Mouse (Mus musculus): ENCODE results near the gene Fars2. TPM values are rescaled to one million over a fixed set of nuclear protein-coding genes. Genes with fewer than 3 reads are reported as not detected.

The Fars2 gene
- polyA plus RNA-seq, 1 experiment from 2014 or later, result 32.4 TPM

DNA sequence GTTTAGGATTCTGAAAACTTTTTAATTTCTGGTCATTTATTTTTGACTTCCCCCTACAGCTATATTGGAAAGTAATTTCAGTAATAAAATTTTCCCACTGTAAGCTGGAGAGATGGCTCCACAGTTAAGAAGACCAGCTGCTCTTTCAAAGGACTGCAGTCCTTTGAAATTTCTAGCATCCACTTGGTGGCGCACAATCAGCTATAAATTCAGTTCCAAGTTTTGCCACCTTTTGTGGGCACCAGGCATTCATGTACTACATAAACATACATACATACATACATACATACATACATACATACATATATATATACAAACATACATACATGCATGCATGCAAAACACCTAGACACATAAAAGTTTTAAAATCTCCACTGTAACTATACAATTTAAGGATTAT lies 153.7 kb downstream of the Fars2 start:
- Histone ChIP-seq H3K4me2 (no peak overlapping the region), H3K4me1 (replicated peaks) (no peaks in the 10 kb centered on the region; the same call in 1 of the 2 replicates), H3K36me3 (no peaks in the 10 kb centered on the region), H3K27ac (no peak overlapping the region), H3K9me3 (no peaks in the 10 kb centered on the region), H3K27me3 (no peaks in the 10 kb centered on the region), H3K4me3 (replicated peaks) (no peak overlapping the region), H3K9ac (replicated peaks) (no peak overlapping the region)
- no peak for ATAC-seq (ENCODE audit: insufficient number of reproducible peaks, insufficient read depth, low FRiP score, low TSS enrichment, low read depth)
- 85% methylated on average over 1 of the region's 1 CpGs for WGBS

DNA sequence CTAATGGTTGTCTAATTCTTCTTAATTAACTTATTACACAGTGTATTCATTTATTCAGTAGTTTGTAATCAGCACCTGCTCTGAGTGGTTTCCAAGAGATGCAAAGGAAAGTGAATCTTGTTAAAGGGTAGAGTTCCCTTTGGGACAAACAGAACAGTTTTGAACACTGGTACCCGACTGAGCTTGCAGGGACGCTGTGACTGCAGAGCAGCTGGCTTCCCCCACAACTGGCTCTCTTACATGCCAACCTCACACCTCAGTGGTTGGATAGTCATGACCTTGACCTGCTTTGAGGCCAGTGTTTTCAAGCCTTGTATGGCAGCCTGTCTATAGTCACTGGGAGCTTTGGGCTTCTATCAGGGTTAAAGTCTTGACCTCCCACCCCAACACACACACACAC lies 156.3 kb downstream of the Fars2 start:
- Histone ChIP-seq H3K9ac (replicated peaks) (no peak overlapping the region), H3K36me3 (no peaks in the 10 kb centered on the region), H3K4me1 (replicated peaks) (no peaks in the 10 kb centered on the region; the same call in 1 of the 2 replicates), H3K4me2 (no peak overlapping the region), H3K27ac (no peak overlapping the region), H3K9me3 (no peaks in the 10 kb centered on the region), H3K4me3 (replicated peaks) (no peak overlapping the region), H3K27me3 (no peaks in the 10 kb centered on the region)
- ATAC-seq (ENCODE audit: insufficient number of reproducible peaks, insufficient read depth, low FRiP score, low TSS enrichment, low read depth), result no peak
- WGBS, result 84% methylated on average over 2 of the region's 2 CpGs

DNA sequence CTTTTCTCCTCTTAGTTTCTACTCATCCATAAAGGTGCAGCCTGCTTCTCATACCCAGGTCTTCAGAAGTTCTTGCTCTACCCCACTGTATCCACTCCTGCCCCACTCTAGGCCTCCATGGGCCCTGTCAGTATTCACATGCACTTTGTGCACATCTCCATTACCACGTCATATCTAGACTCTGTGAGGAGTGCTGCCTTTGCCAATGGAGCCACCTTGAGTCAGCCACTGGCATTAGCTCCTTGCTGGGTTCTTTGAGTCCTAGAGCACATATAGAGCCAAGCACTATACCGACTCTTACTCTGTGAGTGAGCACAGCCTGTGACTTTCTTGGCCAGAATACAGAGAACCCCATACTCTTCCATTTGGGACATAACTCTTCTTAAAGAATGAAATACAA lies 159.0 kb downstream of the Fars2 start:
- Histone ChIP-seq H3K27me3 (no peaks in the 10 kb centered on the region), H3K4me2 (no peak overlapping the region), H3K4me1 (replicated peaks) (no peaks in the 10 kb centered on the region; the same call in 1 of the 2 replicates), H3K27ac (no peak overlapping the region), H3K4me3 (replicated peaks) (no peak overlapping the region), H3K9me3 (no peaks in the 10 kb centered on the region), H3K36me3 (no peaks in the 10 kb centered on the region), H3K9ac (replicated peaks) (no peak overlapping the region)
- 85% methylated on average over 2 of the region's 2 CpGs for WGBS
- no peak for ATAC-seq (ENCODE audit: insufficient number of reproducible peaks, insufficient read depth, low FRiP score, low TSS enrichment, low read depth)

DNA sequence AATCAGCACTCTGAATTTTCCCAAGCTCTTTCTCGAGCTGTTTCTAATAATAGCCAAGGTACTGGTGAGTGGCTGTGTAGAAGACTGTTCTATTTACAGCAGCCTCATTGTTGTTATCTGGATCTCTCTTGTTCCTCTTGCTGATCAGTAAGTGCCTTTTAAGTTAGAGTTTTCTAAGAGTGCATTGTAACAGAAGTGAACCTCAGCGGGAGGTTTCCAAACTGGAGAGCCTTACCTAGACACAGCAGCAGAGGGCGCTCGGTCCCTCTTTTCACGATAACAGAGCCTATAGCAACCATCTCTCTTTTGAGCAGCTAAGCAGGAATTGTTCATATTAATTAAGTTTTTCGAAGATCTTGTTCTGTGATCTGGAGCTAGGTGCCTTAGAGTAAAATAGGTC lies 164.8 kb downstream of the Fars2 start:
- Histone ChIP-seq H3K4me2 (no peak overlapping the region), H3K9me3 (no peaks in the 10 kb centered on the region), H3K27ac (no peak overlapping the region), H3K9ac (replicated peaks) (no peak overlapping the region), H3K4me3 (replicated peaks) (no peak overlapping the region), H3K36me3 (no peaks in the 10 kb centered on the region), H3K4me1 (replicated peaks) (peaks cover 13% of the 10 kb centered on the region), H3K27me3 (no peaks in the 10 kb centered on the region)
- no peak for ATAC-seq (ENCODE audit: insufficient number of reproducible peaks, insufficient read depth, low FRiP score, low TSS enrichment, low read depth)
- WGBS, result 14% methylated on average over 6 of the region's 6 CpGs

DNA sequence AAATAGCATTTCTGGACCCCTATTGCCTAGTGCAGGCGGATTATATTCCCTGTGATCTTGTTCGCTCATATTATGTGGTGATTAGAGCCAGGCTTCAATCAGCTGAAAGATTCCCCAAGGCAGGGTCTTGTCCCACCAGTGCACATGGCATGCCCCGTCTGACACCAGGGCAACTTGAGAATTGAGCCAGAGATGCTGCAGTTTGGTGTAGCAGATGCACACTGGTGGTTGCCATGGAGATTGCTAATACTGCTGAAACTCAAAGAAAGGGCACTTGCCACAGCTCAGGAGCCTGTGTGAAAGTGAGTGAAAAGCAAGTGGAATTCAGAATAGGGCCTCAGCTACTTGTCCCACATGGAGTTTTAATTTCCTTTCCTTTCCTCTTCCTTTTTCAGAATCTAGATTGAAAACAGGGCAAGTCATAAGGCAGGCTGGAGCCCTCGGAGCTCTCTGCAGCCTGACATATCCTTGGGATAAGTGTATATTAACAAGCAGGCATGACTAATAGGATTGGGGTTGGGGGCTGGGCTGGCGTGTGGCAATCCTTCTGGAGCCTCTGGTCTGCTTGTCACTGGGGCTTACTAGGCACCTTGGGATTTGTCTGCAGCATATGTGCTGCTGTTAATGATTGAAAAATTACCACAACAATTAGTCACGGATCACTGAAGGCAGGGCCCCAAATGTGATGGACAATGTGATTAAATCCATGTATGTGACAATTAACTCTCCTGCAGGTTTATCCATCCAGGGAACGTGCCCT lies 165.8 kb downstream of the Fars2 start:
- no peak overlapping the region for H3K4me3 ChIP-seq (replicated peaks)
- no peaks in the 10 kb centered on the region for H3K27me3 ChIP-seq
- no peak overlapping the region for H3K9ac ChIP-seq (replicated peaks)
- no peaks in the 10 kb centered on the region for H3K36me3 ChIP-seq
- H3K27ac ChIP-seq, result peak overlapping the region; percentile 51; the same call in 1 of the 2 replicates
- peak; percentile 83 for ATAC-seq (ENCODE audit: insufficient number of reproducible peaks, insufficient read depth, low FRiP score, low TSS enrichment, low read depth)
- H3K9me3 ChIP-seq, result no peaks in the 10 kb centered on the region
- 17% methylated on average over 7 of the region's 7 CpGs for WGBS
- H3K4me1 ChIP-seq (replicated peaks), result peaks cover 13% of the 10 kb centered on the region
- peak overlapping the region; percentile 27 for H3K4me2 ChIP-seq

DNA sequence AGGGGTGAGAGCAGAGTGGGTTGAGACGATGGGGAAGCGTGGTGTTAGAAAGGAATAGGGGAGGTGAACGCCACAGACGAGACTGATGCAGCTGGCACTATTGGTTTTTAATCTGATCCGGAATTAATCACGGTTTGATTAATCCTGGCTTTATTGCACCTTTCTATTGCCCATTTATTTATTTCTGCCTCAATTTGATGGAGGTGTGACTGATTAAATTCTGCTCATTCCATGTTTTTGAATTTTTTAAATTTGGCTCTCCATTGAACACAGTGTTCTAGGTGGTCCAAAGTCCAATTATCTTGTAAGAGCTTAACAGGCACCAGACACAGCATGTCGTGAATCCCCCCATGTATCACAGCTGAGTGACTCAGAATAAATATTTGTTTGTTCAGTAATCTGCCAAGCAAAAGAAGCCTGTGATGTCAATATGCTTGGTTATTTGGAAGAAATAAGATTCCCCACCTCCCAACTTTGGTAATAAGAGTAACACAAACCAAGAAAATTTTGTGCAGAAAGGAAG lies 166.4 kb downstream of the Fars2 start:
- Histone ChIP-seq H3K36me3 (no peaks in the 10 kb centered on the region), H3K9me3 (no peaks in the 10 kb centered on the region), H3K4me1 (replicated peaks) (peaks cover 13% of the 10 kb centered on the region), H3K27me3 (no peaks in the 10 kb centered on the region), H3K4me2 (peak overlapping the region; percentile 27; the same call in 1 of the 2 replicates), H3K9ac (replicated peaks) (no peak overlapping the region), H3K27ac (no peak overlapping the region), H3K4me3 (replicated peaks) (no peak overlapping the region)
- 45% methylated on average over 7 of the region's 7 CpGs for WGBS
- ATAC-seq (ENCODE audit: insufficient number of reproducible peaks, insufficient read depth, low FRiP score, low TSS enrichment, low read depth), result no peak; the same call in 1 of the 2 replicates

DNA sequence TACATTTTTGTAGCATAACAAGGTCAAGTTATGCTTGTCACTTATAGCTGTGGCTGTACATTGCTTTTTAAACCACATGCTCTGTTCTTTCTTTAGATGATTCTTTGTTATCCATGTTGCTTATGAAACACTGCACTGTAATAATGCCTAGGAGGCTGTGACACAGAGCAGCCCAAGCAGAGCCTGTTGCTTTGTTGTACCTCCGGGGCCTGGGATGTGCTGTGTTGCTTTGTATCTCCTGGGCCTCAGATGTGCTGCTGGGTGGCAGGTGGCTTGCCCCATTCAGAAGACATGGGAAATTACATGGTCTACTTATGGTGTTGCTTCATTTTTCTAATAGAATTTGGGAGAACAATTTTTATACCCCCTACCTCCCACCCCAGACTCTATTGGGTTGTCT lies 166.9 kb downstream of the Fars2 start:
- Histone ChIP-seq H3K4me2 (no peak overlapping the region), H3K4me1 (replicated peaks) (peaks cover 13% of the 10 kb centered on the region), H3K4me3 (replicated peaks) (no peak overlapping the region), H3K36me3 (no peaks in the 10 kb centered on the region), H3K9me3 (no peaks in the 10 kb centered on the region), H3K27ac (no peak overlapping the region), H3K27me3 (no peaks in the 10 kb centered on the region), H3K9ac (replicated peaks) (no peak overlapping the region)
- ATAC-seq (ENCODE audit: insufficient number of reproducible peaks, insufficient read depth, low FRiP score, low TSS enrichment, low read depth), result no peak
- WGBS, result 85% methylated on average over 1 of the region's 1 CpGs

DNA sequence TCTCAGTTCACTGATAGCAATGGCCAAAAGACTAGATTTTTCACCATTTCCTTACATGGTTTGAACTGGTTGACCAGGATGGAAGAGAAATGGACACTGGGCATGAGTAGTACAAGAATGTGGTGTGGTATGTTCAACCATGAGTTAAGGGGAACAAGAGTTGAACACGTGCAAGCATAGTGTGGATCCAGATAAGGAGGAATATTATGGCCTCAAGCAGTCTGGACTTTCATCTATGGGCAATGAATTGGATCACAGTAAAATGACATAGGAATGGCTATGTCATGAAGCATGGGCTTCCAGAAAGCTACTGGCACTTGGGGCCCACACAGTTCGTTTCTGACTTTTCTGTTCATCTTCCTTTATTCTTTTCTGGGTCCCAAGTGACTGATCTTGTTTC lies 168.0 kb downstream of the Fars2 start:
- H3K36me3 ChIP-seq, result no peaks in the 10 kb centered on the region
- ATAC-seq (ENCODE audit: insufficient number of reproducible peaks, insufficient read depth, low FRiP score, low TSS enrichment, low read depth), result no peak
- WGBS, result 88% methylated on average over 2 of the region's 2 CpGs

DNA sequence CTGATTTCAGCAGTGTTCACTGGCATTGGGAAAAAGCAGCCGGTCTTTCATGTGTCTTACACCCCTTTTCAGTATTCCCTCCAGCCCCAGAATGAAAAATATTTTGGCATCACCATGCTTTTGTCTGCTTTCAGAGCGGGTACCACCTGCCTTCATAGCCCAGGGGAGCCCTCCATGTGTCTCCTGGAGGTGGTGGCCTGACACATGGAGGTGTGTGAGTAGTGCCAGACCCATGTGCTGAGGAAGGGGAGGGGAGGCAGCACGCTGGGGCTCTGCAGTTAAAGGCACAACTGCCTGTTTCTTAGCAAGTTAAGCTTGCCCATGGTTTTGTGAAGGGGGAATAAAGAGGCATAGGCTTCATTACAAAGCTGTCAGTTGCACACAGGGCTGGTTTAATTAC lies 176.3 kb downstream of the Fars2 start:
- H3K27ac ChIP-seq, result no peak overlapping the region
- no peak overlapping the region for H3K4me3 ChIP-seq (replicated peaks)
- H3K4me2 ChIP-seq, result no peak overlapping the region
- H3K4me1 ChIP-seq (replicated peaks), result peaks cover 14% of the 10 kb centered on the region
- 55% methylated on average over 3 of the region's 3 CpGs for WGBS
- no peak overlapping the region for H3K9ac ChIP-seq (replicated peaks)
- no peaks in the 10 kb centered on the region for H3K27me3 ChIP-seq
- H3K9me3 ChIP-seq, result no peaks in the 10 kb centered on the region
- H3K36me3 ChIP-seq, result no peaks in the 10 kb centered on the region
- ATAC-seq (ENCODE audit: insufficient number of reproducible peaks, insufficient read depth, low FRiP score, low TSS enrichment, low read depth), result no peak

More for the DNA sequence above, 168.0 kb downstream of the Fars2 start:
- no peak overlapping the region for H3K27ac ChIP-seq
- H3K4me2 ChIP-seq, result no peak overlapping the region
- no peak overlapping the region for H3K4me3 ChIP-seq (replicated peaks)
- H3K27me3 ChIP-seq, result no peaks in the 10 kb centered on the region
- no peaks in the 10 kb centered on the region for H3K9me3 ChIP-seq
- no peak overlapping the region for H3K9ac ChIP-seq (replicated peaks)
- peaks cover 13% of the 10 kb centered on the region for H3K4me1 ChIP-seq (replicated peaks)

DNA sequence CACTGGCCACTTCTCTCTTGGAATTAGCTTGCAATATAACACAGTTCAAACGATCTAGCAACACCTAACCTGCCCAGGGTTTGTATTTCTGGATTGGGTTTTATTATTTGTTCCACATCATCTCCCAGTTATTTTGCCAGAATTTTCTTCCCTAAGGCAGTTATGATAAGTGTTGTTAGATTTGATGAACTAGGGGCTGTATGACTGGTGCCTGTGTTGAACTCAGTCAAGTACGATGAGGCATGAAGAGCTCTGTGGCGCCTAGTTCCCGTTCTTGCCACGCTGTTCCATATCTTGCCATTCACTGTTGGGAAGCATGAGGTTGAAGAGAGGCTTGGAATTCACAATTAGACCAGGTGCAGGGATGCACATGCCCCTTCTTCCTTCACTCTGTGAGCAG lies 177.3 kb downstream of the Fars2 start:
- H3K36me3 ChIP-seq, result no peaks in the 10 kb centered on the region
- H3K4me2 ChIP-seq, result no peak overlapping the region
- H3K9me3 ChIP-seq, result no peaks in the 10 kb centered on the region
- WGBS, result 93% methylated on average over 5 of the region's 5 CpGs
- H3K4me3 ChIP-seq (replicated peaks), result no peak overlapping the region
- no peak for ATAC-seq (ENCODE audit: insufficient number of reproducible peaks, insufficient read depth, low FRiP score, low TSS enrichment, low read depth)
- no peak overlapping the region for H3K9ac ChIP-seq (replicated peaks)
- peaks cover 16% of the 10 kb centered on the region for H3K4me1 ChIP-seq (replicated peaks)
- no peak overlapping the region; the same call in 1 of the 2 replicates for H3K27ac ChIP-seq
- no peaks in the 10 kb centered on the region for H3K27me3 ChIP-seq

DNA sequence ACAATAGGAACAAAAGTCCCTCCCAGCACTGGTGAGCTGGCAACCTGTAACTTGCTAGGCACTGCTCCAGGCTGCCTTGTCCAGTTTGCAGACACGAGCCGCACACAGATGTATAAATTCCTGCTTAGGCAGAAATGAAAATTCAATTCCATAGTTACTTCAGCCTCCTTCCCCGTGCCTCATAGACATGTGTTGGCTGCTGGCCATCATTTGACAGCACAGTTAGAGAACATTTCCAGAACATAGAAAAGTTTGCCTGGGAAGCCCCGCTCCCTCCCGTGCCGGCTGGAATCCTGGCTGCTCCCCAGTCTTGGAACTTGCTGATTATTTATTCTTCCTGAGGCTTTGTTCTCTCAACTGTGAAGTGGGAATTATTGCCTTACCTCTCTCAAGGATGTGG lies 178.6 kb downstream of the Fars2 start:
- peaks cover 16% of the 10 kb centered on the region for H3K4me1 ChIP-seq (replicated peaks)
- no peak overlapping the region for H3K27ac ChIP-seq
- no peak overlapping the region for H3K4me2 ChIP-seq

DNA sequence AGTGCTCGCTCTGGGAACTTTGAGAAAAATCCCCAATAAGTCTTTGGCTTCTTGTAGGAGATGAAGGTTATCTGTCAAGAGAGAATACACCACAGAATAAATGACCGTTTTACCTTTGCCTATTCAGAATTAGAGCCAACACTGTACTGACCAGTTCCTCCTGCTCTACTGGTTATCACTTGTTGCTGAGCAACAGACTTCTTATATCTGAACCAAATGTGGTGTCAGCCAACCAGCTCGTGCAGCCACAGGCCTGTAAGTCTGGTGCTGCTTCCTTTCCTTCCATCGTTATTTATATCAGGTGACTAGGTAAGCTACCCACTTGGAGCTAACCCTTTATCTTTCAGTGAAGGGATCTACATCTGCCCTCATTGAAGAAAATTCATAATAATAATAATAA lies 179.4 kb downstream of the Fars2 start:
- H3K27ac ChIP-seq, result no peak overlapping the region
- H3K4me1 ChIP-seq (replicated peaks), result peaks cover 16% of the 10 kb centered on the region
- H3K36me3 ChIP-seq, result no peaks in the 10 kb centered on the region
- no peaks in the 10 kb centered on the region for H3K9me3 ChIP-seq
- no peak overlapping the region for H3K9ac ChIP-seq (replicated peaks)
- no peaks in the 10 kb centered on the region for H3K27me3 ChIP-seq
- H3K4me2 ChIP-seq, result no peak overlapping the region
- ATAC-seq (ENCODE audit: insufficient number of reproducible peaks, insufficient read depth, low FRiP score, low TSS enrichment, low read depth), result no peak
- no peak overlapping the region for H3K4me3 ChIP-seq (replicated peaks)
- WGBS, result 69% methylated on average over 4 of the region's 4 CpGs

More for the DNA sequence above, 178.6 kb downstream of the Fars2 start:
- Histone ChIP-seq H3K9ac (replicated peaks) (no peak overlapping the region), H3K4me3 (replicated peaks) (no peak overlapping the region), H3K36me3 (no peaks in the 10 kb centered on the region), H3K9me3 (no peaks in the 10 kb centered on the region), H3K27me3 (no peaks in the 10 kb centered on the region)
- no peak for ATAC-seq (ENCODE audit: insufficient number of reproducible peaks, insufficient read depth, low FRiP score, low TSS enrichment, low read depth)
- 32% methylated on average over 6 of the region's 6 CpGs for WGBS

Measured in limb, embryonic 12.5 days (tissue).